Mouse (Mus musculus): ENCODE data around the gene Cacnb2. TPM values are rescaled to one million over a fixed set of nuclear protein-coding genes. Genes with fewer than 3 reads are reported as not detected.
A peak's percentile ranks its signal among the peaks of the same experiment; 100 is the strongest.

Gene Cacnb2
- polyA plus RNA-seq, 1 experiment from 2014 or later: 2.5 TPM

- H3K4me1 ChIP-seq: peaks cover 10% of the 10 kb centered on the region
- no peaks in the 10 kb centered on the region for H3K36me3 ChIP-seq
- 78% methylated on average over 3 of the region's 3 CpGs for WGBS
- no peaks in the 10 kb centered on the region for H3K27me3 ChIP-seq (ENCODE audit: low read depth, poor library complexity, severe bottlenecking)
- H3K4me3 ChIP-seq: no peak overlapping the region
- H3K27ac ChIP-seq: no peak overlapping the region
- H3K9me3 ChIP-seq (replicated peaks): no peaks in the 10 kb centered on the region
- DNase-seq (ENCODE audit: low spot score): no peak
Measured at GRCm38 (mm10) chr2:14860350-14860749, 257.5 kb downstream of the Cacnb2 start.

- DNase-seq (ENCODE audit: low spot score): no peak
- Histone ChIP-seq H3K4me1 (peaks cover 10% of the 10 kb centered on the region), H3K9me3 (replicated peaks) (no peaks in the 10 kb centered on the region), H3K4me3 (no peak overlapping the region), H3K27ac (no peak overlapping the region), H3K36me3 (no peaks in the 10 kb centered on the region), H3K27me3 (ENCODE audit: low read depth, poor library complexity, severe bottlenecking) (no peaks in the 10 kb centered on the region)
- 40% methylated on average over 2 of the region's 2 CpGs for WGBS
Measured at GRCm38 (mm10) chr2:14861613-14862012, 258.7 kb downstream of the Cacnb2 start.

GRCm38 (mm10) chr2:14862981-14863380 is 260.1 kb downstream of the Cacnb2 start:
- no peaks in the 10 kb centered on the region for H3K9me3 ChIP-seq (replicated peaks)
- H3K27ac ChIP-seq: no peak overlapping the region
- H3K4me1 ChIP-seq: peaks cover 10% of the 10 kb centered on the region
- no peak overlapping the region for H3K4me3 ChIP-seq
- DNase-seq (ENCODE audit: low spot score): no peak
- no peaks in the 10 kb centered on the region for H3K36me3 ChIP-seq
- 47% methylated on average over 1 of the region's 1 CpGs for WGBS
- no peaks in the 10 kb centered on the region for H3K27me3 ChIP-seq (ENCODE audit: low read depth, poor library complexity, severe bottlenecking)

- H3K9me3 ChIP-seq (replicated peaks): no peaks in the 10 kb centered on the region
- H3K27me3 ChIP-seq (ENCODE audit: low read depth, poor library complexity, severe bottlenecking): no peaks in the 10 kb centered on the region
- H3K27ac ChIP-seq: no peak overlapping the region
- peaks cover 8% of the 10 kb centered on the region; the same call in 1 of the 2 replicates for H3K4me1 ChIP-seq
- WGBS: 79% methylated on average over 1 of the region's 1 CpGs
- no peak overlapping the region for H3K4me3 ChIP-seq
- DNase-seq (ENCODE audit: low spot score): no peak
- no peaks in the 10 kb centered on the region for H3K36me3 ChIP-seq
Measured at GRCm38 (mm10) chr2:14873116-14873515, 270.2 kb downstream of the Cacnb2 start.

GRCm38 (mm10) chr2:14873701-14874181 is 270.9 kb downstream of the Cacnb2 start:
- Histone ChIP-seq H3K36me3 (no peaks in the 10 kb centered on the region), H3K4me1 (peaks cover 8% of the 10 kb centered on the region; the same call in 1 of the 2 replicates), H3K27me3 (ENCODE audit: low read depth, poor library complexity, severe bottlenecking) (no peaks in the 10 kb centered on the region), H3K9me3 (replicated peaks) (no peaks in the 10 kb centered on the region), H3K27ac (peak overlapping the region; percentile 61; the same call in 1 of the 2 replicates), H3K4me3 (peak overlapping the region; percentile 25)
- 24% methylated on average over 15 of the region's 15 CpGs for WGBS
- DNase-seq (ENCODE audit: low spot score): peak; percentile 31

- DNase-seq (ENCODE audit: low spot score): no peak
- Histone ChIP-seq H3K9me3 (replicated peaks) (no peaks in the 10 kb centered on the region), H3K4me3 (no peak overlapping the region), H3K4me1 (peaks cover 8% of the 10 kb centered on the region; the same call in 1 of the 2 replicates), H3K27ac (no peak overlapping the region), H3K27me3 (ENCODE audit: low read depth, poor library complexity, severe bottlenecking) (no peaks in the 10 kb centered on the region), H3K36me3 (no peaks in the 10 kb centered on the region)
- 52% methylated on average over 13 of the region's 13 CpGs for WGBS
Measured at GRCm38 (mm10) chr2:14874281-14875037, 271.6 kb downstream of the Cacnb2 start.

GRCm38 (mm10) chr2:14875121-14875520 is 272.2 kb downstream of the Cacnb2 start:
- Histone ChIP-seq H3K27me3 (ENCODE audit: low read depth, poor library complexity, severe bottlenecking) (no peaks in the 10 kb centered on the region), H3K4me1 (peaks cover 8% of the 10 kb centered on the region; the same call in 1 of the 2 replicates), H3K4me3 (no peak overlapping the region), H3K27ac (no peak overlapping the region), H3K9me3 (replicated peaks) (no peaks in the 10 kb centered on the region), H3K36me3 (no peaks in the 10 kb centered on the region)
- no peak for DNase-seq (ENCODE audit: low spot score)
- WGBS: 62% methylated on average over 2 of the region's 2 CpGs

- H3K27ac ChIP-seq: no peak overlapping the region
- no peak for DNase-seq (ENCODE audit: low spot score)
- H3K4me3 ChIP-seq: no peak overlapping the region
- H3K9me3 ChIP-seq (replicated peaks): no peaks in the 10 kb centered on the region
- WGBS: 81% methylated on average over 6 of the region's 6 CpGs
- H3K4me1 ChIP-seq: peaks cover 8% of the 10 kb centered on the region; the same call in 1 of the 2 replicates
- H3K27me3 ChIP-seq (ENCODE audit: low read depth, poor library complexity, severe bottlenecking): no peaks in the 10 kb centered on the region
- no peaks in the 10 kb centered on the region for H3K36me3 ChIP-seq
Measured at GRCm38 (mm10) chr2:14875616-14876015, 272.7 kb downstream of the Cacnb2 start.

- Histone ChIP-seq H3K4me1 (peaks cover 4% of the 10 kb centered on the region; the same call in 1 of the 2 replicates), H3K4me3 (no peak overlapping the region), H3K27me3 (ENCODE audit: low read depth, poor library complexity, severe bottlenecking) (no peaks in the 10 kb centered on the region), H3K9me3 (replicated peaks) (no peaks in the 10 kb centered on the region), H3K36me3 (no peaks in the 10 kb centered on the region), H3K27ac (no peak overlapping the region)
- no peak for DNase-seq (ENCODE audit: low spot score)
Measured at GRCm38 (mm10) chr2:14878953-14879352, 276.1 kb downstream of the Cacnb2 start.

GRCm38 (mm10) chr2:14883460-14883859 is 280.6 kb downstream of the Cacnb2 start:
- H3K9me3 ChIP-seq (replicated peaks): no peaks in the 10 kb centered on the region
- no peaks in the 10 kb centered on the region for H3K27me3 ChIP-seq (ENCODE audit: low read depth, poor library complexity, severe bottlenecking)
- WGBS: 81% methylated on average over 3 of the region's 3 CpGs
- no peaks in the 10 kb centered on the region for H3K36me3 ChIP-seq
- no peaks in the 10 kb centered on the region for H3K4me1 ChIP-seq
- H3K4me3 ChIP-seq: no peak overlapping the region
- H3K27ac ChIP-seq: no peak overlapping the region
- DNase-seq (ENCODE audit: low spot score): no peak

- WGBS: 70% methylated on average over 4 of the region's 4 CpGs
- H3K27me3 ChIP-seq (ENCODE audit: low read depth, poor library complexity, severe bottlenecking): no peaks in the 10 kb centered on the region
- H3K4me1 ChIP-seq: no peaks in the 10 kb centered on the region
- no peak overlapping the region for H3K4me3 ChIP-seq
- DNase-seq (ENCODE audit: low spot score): no peak
- H3K9me3 ChIP-seq (replicated peaks): no peaks in the 10 kb centered on the region
- no peak overlapping the region for H3K27ac ChIP-seq
- H3K36me3 ChIP-seq: no peaks in the 10 kb centered on the region
Measured at GRCm38 (mm10) chr2:14888406-14889195, 285.7 kb downstream of the Cacnb2 start.

- DNase-seq (ENCODE audit: low spot score): no peak
- WGBS: 67% methylated on average over 3 of the region's 3 CpGs
- no peaks in the 10 kb centered on the region for H3K27me3 ChIP-seq (ENCODE audit: low read depth, poor library complexity, severe bottlenecking)
- no peak overlapping the region for H3K27ac ChIP-seq
- H3K4me3 ChIP-seq: no peak overlapping the region
- H3K4me1 ChIP-seq: peaks cover 7% of the 10 kb centered on the region
- no peaks in the 10 kb centered on the region for H3K9me3 ChIP-seq (replicated peaks)
- no peaks in the 10 kb centered on the region for H3K36me3 ChIP-seq
Measured at GRCm38 (mm10) chr2:14903837-14904236, 300.9 kb downstream of the Cacnb2 start.

- DNase-seq (ENCODE audit: low spot score): no peak
- Histone ChIP-seq H3K27ac (no peak overlapping the region), H3K4me1 (peaks cover 7% of the 10 kb centered on the region), H3K27me3 (ENCODE audit: low read depth, poor library complexity, severe bottlenecking) (no peaks in the 10 kb centered on the region), H3K4me3 (no peak overlapping the region), H3K9me3 (replicated peaks) (no peaks in the 10 kb centered on the region), H3K36me3 (no peaks in the 10 kb centered on the region)
- 92% methylated on average over 2 of the region's 2 CpGs for WGBS
Measured at GRCm38 (mm10) chr2:14904865-14905264, 302.0 kb downstream of the Cacnb2 start.

Data from limb, embryonic 10.5 days (tissue).